Comparison of ENCODE assay signal across 11 mouse cellular contexts in genomic region chr9:96986797-96987473, GRCm38 (mm10). TPM values are rescaled to one million over a fixed set of nuclear protein-coding genes. Genes with fewer than 3 reads are reported as not detected.
A peak's percentile ranks its signal among the peaks of the same experiment; 100 is the strongest.
DNase-seq lines count a peak whose midpoint lies in the region; ATAC-seq and TF ChIP-seq lines count a peak whose summit lies in the region.
"Had no signal": no experiment of that assay in that cellular context is flagged by ENCODE, and none has a peak within 500 bp of the region (broad histone marks: within the 10 kb centered on the region; RNA-seq: fewer than 3 reads in every experiment).

No protein-coding gene starts in this region.

- H3K27me3 ChIP-seq in midbrain, embryonic 10.5 days (ENCODE audit: low read depth, poor library complexity, severe bottlenecking) = peaks cover 51% of the 10 kb centered on the region
- no peaks in the 10 kb centered on the region for H3K27me3 ChIP-seq in midbrain, postnatal 0 days (ENCODE audit: insufficient read depth, low read length)
- H3K27me3 ChIP-seq in stomach, embryonic 16.5 days (ENCODE audit: control insufficient read depth, insufficient read depth, low read length) = no peaks in the 10 kb centered on the region
- H3K27me3 ChIP-seq: liver, embryonic 13.5 days had no signal

- WGBS in midbrain, embryonic 10.5 days = 75% methylated on average over 11 of the region's 11 CpGs
- WGBS in midbrain, postnatal 0 days = 45% methylated on average over 11 of the region's 11 CpGs
- 24% methylated on average over 11 of the region's 11 CpGs for WGBS in stomach, embryonic 16.5 days

- H3K36me3 ChIP-seq in midbrain, embryonic 10.5 days = peaks cover 63% of the 10 kb centered on the region
- H3K36me3 ChIP-seq in midbrain, postnatal 0 days (ENCODE audit: insufficient read depth, low read length) = no peaks in the 10 kb centered on the region
- H3K36me3 ChIP-seq in stomach, embryonic 16.5 days (ENCODE audit: control insufficient read depth, insufficient read depth, low read length) = no peaks in the 10 kb centered on the region
- H3K36me3 ChIP-seq: liver, embryonic 13.5 days had no signal

- no peak overlapping the region for H3K9ac ChIP-seq in midbrain, postnatal 0 days (replicated peaks; ENCODE audit: low read length, poor library complexity, severe bottlenecking)
- H3K9ac ChIP-seq in stomach, embryonic 16.5 days (ENCODE audit: low read length) = peak overlapping the region; percentile 43; the same call in 1 of the 2 replicates
- H3K9ac ChIP-seq: liver, embryonic 13.5 days had no signal

- H3K9me3 ChIP-seq in midbrain, embryonic 10.5 days (replicated peaks) = no peaks in the 10 kb centered on the region
- no peaks in the 10 kb centered on the region for H3K9me3 ChIP-seq in midbrain, postnatal 0 days (ENCODE audit: low read length)
- no peaks in the 10 kb centered on the region for H3K9me3 ChIP-seq in stomach, embryonic 16.5 days (replicated peaks; ENCODE audit: control insufficient read depth, low read length)
- H3K9me3 ChIP-seq: liver, embryonic 13.5 days had no signal

- H3K4me3 ChIP-seq in midbrain, embryonic 10.5 days = no peak overlapping the region
- no peak overlapping the region for H3K4me3 ChIP-seq in midbrain, postnatal 0 days (ENCODE audit: low read depth, low read length)
- H3K4me3 ChIP-seq in stomach, embryonic 16.5 days (replicated peaks; ENCODE audit: low read length) = no peak overlapping the region
- H3K4me3 ChIP-seq: liver, embryonic 13.5 days had no signal

- H3K27ac ChIP-seq in midbrain, embryonic 10.5 days (replicated peaks) = peak overlapping the region; percentile 76
- H3K27ac ChIP-seq in midbrain, postnatal 0 days (ENCODE audit: low read depth, low read length) = no peak overlapping the region
- H3K27ac ChIP-seq in stomach, embryonic 16.5 days (ENCODE audit: low read length) = peak overlapping the region; percentile 42
- H3K27ac ChIP-seq: liver, embryonic 13.5 days had no signal

- DNase-seq in embryo, embryonic 10 days (ENCODE audit: low spot score) = peak; percentile 65
- no peak for DNase-seq in embryo, embryonic 9.5 days (ENCODE audit: extremely low spot score)
- no peak for DNase-seq in midbrain, embryonic 10.5 days (ENCODE audit: low spot score)
- DNase-seq in midbrain, postnatal 0 days (ENCODE audit: low spot score) = no peak
- peak; percentile 42 to 62 for DNase-seq in kidney, postnatal 4 days
- DNase-seq in urinary bladder, postnatal 25 days (ENCODE audit: low spot score) = no peak
- DNase-seq in thymus, postnatal 25 days = no peak
- DNase-seq: cerebellum, adult 2 months; liver, embryonic 13.5 days had no signal

- H3K4me1 ChIP-seq in midbrain, embryonic 10.5 days = peaks cover 100% of the 10 kb centered on the region
- H3K4me1 ChIP-seq in midbrain, postnatal 0 days (ENCODE audit: insufficient read depth, low read length) = peaks cover 5% of the 10 kb centered on the region; the same call in 1 of the 2 replicates
- peaks cover 18% of the 10 kb centered on the region; the same call in 1 of the 2 replicates for H3K4me1 ChIP-seq in stomach, embryonic 16.5 days (ENCODE audit: control insufficient read depth, insufficient read depth, low read length)

- H3K4me2 ChIP-seq in midbrain, postnatal 0 days (ENCODE audit: low read depth, low read length, poor library complexity, severe bottlenecking) = no peak overlapping the region
- no peak overlapping the region for H3K4me2 ChIP-seq in stomach, embryonic 16.5 days (ENCODE audit: low read depth, low read length)
- H3K4me2 ChIP-seq: liver, embryonic 13.5 days had no signal

- no peak for ATAC-seq in midbrain, postnatal 0 days (ENCODE audit: low FRiP score)
- ATAC-seq in stomach, embryonic 16.5 days (ENCODE audit: insufficient read depth, low FRiP score) = peak; percentile 71
- ATAC-seq: forebrain, embryonic 14.5 days had no signal

- TF ChIP-seq CTCF in midbrain, postnatal 0 days (IDR thresholded peaks at IDR 0.05) = no peak

RNA-seq across cellular contexts. Expression of gene Spsb4, which starts 31.7 kb away (rescaled TPM):
- 174 and 175 TPM in 2 replicates for polyA plus RNA-seq in midbrain, embryonic 10.5 days (2016; fragmentation: Nextera tagmentation; extraction: Ambion mirVana)
- 37.7 and 38.9 TPM in 2 replicates for total RNA-seq in midbrain, postnatal 0 days (2014; rRNA removed)
- 21.2 and 24.1 TPM in 2 replicates for polyA plus RNA-seq in midbrain, postnatal 0 days (2015; fragmentation: Nextera tagmentation; extraction: Ambion mirVana)
- polyA plus RNA-seq in stomach, embryonic 16.5 days (2015; fragmentation: Nextera tagmentation; extraction: Ambion mirVana) = 12.1 and 14.2 TPM in 2 replicates

Comparison
In these comparisons a context has a peak if more than half of its experiments do, and no peak if none do; other contexts are left out.
1. DNase-seq: peak in embryo, embryonic 10 days (single experiment) and kidney, postnatal 4 days (2 of 2); none in embryo, embryonic 9.5 days (single experiment), midbrain, embryonic 10.5 days (single experiment), midbrain, postnatal 0 days (single experiment), urinary bladder, postnatal 25 days (single experiment) and thymus, postnatal 25 days (single experiment).